Mouse (Mus musculus): Measurements from ENCODE around the gene Hivep2.

Hivep2 gene

DNA sequence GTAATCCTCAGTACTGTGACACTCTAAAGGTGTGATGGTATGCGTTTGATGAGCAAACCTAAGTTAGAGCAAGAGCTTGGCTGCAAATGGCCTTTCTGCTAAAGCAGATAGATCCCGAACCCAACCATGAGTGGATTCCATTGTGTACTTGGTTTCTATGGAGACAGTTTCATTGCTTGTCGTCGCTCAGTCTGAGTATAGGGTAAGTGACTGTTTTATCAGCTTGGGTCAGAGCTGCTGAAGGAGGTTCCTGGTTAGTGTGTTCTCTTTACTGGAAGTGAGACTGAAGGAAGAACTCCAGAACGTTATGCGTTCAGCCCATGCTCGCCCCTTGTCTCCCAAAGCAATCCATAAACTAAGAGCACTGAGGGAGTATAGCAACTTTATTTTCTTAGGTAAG, 54.4 kb downstream of the Hivep2 start:
- no peak for DNase-seq (ENCODE audit: low spot score)

DNA sequence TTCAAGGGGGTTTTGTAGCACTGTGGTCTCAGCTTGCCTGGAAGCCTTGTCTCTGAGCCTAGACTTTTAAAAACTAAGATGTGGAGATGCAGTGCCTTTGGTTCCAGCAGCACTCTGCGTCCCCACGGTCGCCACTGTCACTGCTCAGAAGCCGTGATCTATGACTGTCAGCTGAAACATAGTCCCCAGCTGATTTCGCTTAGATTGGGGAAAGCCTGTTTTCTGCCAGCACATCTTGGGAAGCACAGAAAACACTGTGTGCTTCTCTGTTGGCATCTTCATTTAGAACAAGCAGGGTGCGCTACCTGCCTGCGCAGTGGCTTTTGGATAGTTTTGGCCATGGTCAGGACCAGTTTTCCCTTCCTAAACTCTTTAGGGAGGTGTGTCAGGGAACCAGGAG, 59.1 kb downstream of the Hivep2 start:
- DNase-seq (ENCODE audit: low spot score), result no peak

DNA sequence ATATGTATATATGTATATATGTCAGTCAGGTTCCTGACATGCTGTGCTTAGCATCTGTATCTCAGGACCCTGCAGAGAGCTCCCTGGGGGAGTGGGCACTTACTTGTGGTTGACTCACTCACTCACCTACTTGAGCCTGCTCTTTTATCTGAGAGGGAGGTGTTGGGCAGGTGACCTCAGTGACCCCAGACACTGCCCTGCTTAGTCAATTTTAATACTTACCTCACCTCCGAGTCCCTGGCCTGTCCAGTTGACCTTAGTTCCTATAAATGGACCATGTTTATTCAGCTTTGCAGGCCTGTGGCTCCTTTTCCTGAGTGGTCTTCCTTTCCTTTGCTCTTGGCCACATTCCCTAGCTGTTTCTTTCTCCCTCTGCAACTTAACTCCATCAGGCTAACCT, 61.9 kb downstream of the Hivep2 start:
- DNase-seq (ENCODE audit: low spot score), result no peak

DNA sequence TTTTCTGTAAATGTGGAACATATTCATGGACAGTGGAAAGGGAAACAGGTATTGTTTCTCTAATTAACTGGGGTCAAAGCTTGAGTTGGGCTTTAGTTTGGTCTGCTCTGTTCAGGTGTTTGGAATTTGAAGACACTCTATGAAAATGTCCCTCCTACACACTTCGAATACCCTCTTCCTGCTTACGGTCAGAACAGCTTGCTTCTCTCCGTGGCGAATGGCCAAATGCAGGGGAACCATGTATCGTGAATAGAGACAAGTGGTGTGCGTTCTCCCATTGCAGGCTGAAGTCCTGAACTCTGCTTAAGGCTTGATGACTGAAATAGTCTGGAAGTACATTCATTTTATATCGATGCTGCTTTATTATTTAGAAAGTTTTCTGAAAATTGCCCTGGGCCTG, 63.1 kb downstream of the Hivep2 start:
- no peak for DNase-seq (ENCODE audit: low spot score)

DNA sequence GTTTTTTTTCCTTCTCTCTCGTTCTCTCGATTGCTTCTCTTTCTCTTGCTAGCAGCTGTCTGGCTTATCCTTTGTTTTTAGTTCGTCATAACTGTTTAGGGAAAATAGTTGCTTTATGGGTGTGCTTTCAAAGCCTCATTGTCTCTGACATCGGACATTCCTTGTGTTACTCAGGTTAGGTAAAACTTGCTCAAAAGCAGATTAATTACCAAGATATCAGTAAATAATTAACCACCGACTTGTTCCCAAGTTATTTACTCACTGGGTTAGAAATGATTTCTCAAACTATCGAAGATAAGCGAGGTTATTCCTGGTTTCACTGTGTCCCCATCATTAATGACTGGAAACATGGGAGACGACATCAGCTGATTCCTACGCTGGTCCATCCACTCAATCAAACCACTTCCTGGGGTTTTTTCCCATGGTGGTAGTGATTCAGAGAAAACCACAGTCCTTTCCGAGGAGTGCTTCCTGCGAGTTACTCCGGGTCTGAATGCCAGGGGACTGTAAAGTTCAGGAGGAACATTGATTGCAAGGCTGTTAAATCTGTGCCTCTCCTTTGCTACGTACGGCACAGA, 64.7 kb downstream of the Hivep2 start:
- DNase-seq (ENCODE audit: low spot score), result no peak

DNA sequence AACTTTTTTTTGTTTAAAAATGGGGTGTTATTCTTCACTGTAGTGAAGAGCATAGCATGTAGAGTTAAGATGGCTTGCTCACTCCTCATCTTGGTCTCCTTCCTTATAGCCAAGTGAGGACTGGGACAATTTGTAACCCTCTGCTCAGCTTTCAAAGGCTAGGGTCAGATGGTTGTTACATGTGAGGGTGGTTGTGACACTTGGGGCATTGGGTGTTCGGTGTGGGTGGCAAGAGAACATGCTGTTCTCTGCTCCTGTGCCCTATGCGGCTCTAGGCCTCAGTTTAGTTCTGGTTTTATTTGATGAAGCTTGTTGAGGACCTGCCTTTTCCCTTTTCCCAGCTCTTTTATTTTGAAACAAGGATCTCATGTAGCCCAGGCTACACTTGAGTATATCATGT, 66.7 kb downstream of the Hivep2 start:
- DNase-seq (ENCODE audit: low spot score), result no peak

DNA sequence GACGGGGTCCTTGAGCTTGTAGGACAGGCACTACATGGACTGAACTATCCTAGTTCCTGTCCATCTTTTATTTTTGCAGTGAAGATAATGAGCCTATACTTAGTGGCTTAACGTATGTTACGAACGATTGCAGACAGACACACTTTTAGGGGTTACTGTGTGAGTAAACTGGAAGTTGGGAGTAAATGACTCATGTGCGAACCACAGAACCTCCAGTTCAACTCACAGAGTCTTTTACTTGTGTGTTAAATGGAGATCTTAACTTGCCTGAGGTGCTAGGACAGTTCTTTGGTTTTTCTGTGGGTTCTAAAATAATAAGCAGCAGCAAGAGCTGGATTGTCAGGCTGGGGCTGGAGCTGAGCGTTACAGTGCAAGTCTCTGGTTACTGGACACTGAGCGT, 68.2 kb downstream of the Hivep2 start:
- DNase-seq (ENCODE audit: low spot score), result no peak

DNA sequence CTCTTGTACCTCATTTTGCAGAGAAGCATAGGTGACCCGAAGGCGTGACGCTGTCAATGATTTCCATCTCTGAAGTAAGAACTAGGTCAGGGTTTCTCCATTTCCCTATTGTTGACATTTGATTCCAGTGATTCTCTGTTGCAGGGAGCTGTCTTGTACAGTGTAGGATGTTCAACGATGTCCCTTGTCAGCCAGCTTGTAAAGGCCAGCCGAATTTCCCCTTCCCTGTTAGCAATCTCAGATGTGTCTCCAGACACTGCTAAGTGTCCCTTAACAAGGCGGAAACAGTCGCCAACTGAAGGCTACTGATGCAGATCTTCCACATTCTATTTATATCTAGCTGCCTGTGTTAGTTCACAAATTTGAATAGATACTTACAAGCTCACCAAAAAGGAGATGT, 68.9 kb downstream of the Hivep2 start:
- DNase-seq (ENCODE audit: low spot score), result no peak

DNA sequence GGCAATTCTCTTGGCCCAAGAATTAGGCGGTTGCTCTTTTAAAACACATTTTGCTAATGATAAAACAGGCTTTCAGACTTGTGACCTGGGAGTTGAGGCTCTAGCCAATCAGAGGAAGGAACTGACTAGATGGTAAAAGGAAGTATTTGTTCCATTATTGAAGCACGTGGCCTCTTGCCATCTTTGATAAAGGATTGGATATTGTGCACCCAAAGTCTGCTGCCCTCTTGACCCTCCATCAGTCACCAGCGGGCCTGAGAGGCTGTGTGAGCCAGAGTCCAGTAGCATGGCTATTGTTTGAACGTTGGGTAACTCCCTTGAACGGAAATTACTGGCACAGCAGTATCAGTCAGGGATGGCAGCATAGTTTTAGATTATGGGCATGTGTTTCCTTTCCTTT, 69.7 kb downstream of the Hivep2 start:
- DNase-seq (ENCODE audit: low spot score), result no peak

DNA sequence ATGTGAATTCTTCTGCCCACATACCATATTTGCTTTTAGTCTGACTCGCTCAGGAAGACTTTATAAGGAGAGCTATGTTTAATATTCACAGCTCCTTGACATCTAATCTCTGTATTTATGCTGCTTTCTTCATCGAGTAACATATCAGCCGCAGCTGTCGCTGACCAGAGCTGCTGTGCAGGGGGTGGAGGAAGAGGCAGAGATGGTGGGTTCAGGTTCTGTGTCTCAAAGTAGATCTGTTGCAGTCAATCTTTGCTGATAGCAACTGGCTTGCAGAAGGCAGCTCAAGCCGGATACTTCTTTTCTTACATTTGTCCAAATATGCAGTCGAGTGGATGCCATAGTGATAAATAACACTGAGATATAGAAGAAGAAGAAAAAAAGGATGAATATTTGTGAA, 70.6 kb downstream of the Hivep2 start:
- no peak for DNase-seq (ENCODE audit: low spot score)

DNA sequence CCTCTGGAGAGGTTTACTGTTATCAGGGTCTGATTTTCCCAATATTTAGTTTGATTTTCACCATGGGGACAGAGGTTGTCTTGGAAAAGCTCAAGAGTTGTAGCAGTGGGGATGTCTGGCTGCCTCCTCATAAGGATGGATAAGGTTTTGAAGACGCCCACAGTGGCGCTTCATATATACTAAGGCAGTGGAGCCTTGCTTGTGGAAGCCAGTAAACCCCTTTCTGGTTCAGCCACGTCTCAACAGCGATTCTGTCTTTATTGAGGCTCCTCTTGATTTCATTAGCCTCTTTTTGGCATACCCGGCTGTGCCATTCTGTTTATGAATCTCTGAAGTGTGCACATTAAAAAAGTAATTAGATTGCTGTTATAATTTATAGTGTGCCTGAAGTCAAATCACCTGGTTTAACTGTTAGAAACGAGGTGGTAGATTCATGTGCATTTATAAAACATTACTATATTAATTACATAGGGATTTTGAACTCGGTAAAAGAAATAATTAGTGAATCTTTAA, 72.2 kb downstream of the Hivep2 start:
- DNase-seq (ENCODE audit: low spot score), result no peak

DNA sequence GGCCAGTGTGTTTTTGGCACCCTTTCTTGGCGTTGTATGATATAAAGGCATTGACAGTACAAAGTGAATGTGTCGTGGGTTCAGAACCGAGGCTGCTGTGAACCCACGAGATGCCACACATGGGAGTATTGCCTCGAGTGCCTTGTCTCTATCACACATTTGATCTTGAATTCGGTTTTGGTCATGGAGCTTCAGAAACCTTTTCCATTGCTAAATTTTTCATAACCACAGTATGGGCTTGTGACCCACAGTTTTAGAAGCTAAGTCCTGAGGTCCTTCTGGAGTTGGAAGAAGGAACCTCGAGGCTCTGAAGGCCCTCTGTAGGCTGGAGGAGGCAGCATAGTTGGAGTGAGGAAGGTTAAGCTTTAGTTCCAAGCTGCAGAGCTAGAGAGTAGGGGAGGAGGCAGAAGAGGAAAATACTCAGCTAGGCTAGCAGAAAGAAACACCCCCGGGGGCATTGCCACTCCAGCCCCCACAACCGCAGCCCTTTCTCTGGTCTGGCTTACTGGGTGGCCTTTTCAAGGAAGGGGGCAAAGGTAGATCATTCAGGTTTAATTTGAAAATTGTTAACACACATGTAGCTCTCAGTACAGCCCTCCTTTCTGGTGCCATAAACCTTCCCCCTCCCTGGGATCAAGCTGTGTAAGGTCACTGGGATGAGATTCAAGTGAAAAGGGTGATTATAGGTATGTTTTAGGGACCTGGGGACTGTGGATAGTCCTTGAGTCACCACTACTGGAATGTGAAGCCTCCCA, 75.0 kb downstream of the Hivep2 start:
- DNase-seq (ENCODE audit: low spot score), result no peak

DNA sequence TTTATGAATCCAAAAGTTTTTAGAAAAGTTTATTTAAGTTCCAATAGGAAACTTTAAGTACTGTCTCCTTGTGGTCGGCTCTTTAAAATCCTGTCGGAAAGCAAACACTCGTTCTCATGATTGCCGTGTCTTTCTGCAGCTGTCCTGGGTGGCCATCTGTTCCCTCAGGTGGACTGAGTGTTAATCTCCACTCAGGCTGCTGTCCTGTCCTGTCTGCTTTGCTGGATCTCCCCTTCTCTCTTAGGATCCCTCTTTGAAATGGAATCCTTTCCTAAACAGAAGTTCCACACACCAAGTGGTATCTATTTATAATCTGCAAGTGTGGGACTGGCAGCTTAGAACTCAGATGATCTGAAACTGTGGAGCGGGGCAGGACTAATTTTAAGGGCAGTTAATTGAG, 75.7 kb downstream of the Hivep2 start:
- no peak for DNase-seq (ENCODE audit: low spot score)

DNA sequence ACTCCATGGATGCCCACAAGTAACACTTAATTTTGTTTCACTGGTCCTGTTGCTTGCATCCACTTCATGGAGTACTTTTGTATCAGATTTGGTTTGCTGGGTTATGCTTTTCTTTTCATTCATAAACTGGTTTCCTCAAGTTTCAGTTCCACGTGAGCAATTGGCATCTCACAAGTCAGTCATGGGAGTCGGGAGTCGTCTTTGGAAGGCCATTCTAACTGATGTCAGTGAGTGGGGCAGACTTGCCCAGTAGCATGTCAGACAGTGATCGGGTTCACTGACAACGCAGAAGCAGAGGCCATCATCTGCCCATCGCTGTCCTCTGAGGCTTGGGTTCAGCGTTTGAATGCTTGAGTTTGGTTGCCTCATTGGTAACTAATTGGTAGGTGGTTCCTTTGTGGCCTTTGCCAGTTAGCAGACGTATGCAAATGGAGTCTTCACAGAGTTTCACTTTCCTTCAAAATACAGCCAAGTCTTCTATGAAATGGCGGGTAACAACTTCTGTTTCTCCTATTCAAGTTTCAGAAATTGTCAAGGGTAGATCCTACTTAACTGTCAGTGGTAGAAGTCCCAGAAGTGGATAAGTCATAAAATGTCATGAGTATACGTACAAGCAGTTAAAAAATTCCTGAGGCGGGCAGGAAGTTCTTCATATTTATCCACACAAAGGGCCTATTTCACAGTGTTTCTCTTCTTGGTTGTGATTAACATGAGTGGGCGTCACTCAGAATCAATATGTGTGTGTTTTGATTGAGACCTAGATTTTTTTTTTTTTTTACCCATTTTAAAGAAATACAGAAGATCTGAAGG, 76.9 kb downstream of the Hivep2 start:
- DNase-seq (ENCODE audit: low spot score), result peak; percentile 18

DNA sequence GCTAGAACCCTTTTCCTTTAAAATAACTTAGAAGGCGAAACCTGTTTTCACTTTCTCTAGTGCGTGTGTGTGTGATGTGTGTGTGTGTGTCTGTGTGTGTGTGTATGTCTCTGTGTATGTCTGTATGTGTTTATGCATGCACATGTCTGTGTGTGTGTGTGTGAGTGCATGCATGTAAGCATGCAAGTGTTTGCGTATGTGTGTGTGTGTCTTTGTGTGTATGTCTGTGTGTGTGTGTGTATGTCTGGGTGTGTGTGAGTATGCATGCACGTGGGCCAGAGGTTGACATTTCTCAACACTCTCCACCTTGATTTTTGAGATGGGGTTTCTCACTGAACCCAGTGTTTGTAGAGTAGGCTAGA, 77.5 kb downstream of the Hivep2 start:
- DNase-seq (ENCODE audit: low spot score), result no peak

DNA sequence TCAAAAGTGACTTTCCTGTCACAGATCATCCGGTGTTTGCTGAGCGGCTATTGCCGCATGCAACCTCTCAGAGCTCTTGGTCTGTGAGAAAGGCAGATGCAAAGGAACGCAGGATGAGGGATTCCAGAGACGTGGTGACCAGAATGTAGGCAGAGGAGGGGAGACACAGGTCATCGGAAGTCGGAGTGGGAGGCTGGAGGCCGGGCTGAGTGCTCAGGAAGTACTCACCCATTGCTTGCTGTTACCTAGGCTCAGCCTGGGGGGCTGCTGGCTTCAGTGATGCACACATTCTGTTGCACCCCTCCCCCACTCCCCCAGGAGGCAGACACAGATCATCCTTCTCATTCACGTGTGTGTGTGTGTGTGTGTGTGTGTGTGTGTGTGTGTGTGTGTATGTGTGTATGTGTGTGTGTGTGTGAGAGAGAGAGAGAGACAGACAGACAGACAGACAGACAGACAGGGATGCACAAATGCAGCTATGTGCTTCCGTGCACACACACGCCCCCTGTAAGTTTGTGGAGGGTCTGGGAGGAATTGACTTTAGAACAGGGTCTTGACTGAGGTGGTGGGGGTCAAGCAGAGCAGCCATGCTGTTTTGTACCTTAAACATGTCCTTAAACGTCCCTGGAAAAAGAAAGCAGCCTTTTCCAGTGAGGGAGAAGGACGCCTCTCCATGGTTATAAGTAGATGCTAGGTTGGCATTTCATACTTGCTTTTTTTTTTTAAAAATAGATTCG, 78.3 kb downstream of the Hivep2 start:
- DNase-seq (ENCODE audit: low spot score), result no peak

DNA sequence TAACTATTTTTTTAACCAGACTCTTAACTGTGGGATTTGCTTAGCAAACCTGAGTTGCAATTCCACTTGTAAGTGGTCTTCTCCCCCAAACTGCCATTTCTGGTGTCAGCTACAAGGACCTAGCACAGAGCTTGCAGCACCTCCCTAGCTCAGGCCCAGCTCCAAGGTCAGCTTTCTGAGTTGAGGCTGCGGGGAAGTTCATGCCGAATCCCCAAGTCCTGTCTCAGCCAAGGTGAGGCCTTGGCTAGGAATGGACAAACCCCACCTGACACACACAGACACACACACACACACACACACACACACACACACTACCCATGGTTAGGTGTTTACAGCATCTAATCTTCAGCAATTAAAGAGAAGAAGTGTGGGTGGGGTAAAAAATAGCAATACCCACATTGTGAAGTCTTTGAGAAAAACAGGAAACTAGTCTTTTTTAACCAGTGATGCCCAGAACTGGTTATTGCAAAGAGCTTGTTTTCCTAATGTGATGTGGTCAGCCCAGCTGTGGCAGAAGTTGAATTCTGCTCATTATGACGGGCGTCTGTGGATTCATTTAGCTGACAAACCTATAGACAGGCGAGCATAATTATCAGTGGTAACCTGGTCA, 79.0 kb downstream of the Hivep2 start:
- no peak for DNase-seq (ENCODE audit: low spot score)

DNA sequence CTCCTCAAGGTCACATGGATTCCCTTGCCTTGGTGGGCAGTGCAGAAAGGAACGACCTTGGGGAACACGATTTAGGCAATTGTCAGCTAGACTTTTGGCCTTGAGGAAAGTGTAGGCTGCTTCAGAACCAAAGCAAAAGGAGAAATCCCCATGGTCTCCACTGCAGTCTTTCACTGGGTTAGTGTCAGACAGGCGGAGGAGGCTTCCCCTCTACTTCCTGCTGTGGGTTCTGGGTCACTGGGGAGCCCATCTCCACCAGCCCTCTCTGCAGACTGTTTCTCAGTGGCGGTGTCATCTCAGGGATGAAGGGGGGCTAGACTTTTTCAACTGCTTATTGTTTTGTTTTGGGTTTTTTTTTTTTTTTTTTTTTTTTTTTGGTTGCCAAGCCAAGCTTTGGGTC, 79.9 kb downstream of the Hivep2 start:
- peak; percentile 35 for DNase-seq (ENCODE audit: low spot score)

DNA sequence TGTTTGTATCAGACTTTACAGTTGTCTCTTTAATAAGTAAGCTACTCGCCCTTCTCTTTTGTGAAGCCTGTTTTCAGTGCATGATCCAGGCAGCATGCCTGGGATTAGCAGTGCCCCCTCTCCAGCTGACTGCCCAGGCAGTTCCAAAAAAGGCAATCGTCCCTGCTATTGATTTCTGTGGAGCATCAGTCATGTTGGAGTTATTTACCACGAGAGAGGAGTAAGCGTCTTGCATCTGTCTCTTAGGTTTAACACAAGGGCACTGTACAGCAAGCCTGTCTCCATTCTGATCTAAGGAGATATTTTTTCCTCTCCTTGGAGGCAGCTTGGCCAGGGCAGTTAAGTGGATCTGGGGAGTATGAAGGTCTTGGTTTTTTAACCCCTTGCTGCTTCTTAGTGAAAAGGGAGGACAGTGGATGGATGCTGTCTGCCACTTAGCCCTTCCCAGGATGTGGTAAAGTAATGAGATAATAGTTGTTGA, 80.3 kb downstream of the Hivep2 start:
- DNase-seq (ENCODE audit: low spot score), result no peak

DNA sequence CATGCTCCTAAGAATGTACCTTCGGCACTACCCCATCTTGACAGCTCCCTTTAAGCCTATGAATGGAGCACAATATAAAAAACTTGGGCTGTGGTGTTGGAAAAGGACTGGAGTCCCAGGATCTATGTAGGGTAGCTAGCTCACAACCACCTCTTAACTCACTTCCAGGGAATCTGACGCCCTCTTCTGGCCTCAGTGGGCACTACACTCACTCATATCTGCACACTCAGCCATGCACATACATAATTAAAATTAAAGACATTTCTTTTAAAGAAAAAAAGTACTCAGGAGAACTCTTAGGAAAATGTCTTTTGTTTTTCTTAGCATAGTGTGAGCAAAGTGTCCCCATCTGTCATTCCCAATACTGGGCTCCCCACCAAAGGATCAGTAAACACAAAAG, 81.1 kb downstream of the Hivep2 start:
- no peak for DNase-seq (ENCODE audit: low spot score)

DNA sequence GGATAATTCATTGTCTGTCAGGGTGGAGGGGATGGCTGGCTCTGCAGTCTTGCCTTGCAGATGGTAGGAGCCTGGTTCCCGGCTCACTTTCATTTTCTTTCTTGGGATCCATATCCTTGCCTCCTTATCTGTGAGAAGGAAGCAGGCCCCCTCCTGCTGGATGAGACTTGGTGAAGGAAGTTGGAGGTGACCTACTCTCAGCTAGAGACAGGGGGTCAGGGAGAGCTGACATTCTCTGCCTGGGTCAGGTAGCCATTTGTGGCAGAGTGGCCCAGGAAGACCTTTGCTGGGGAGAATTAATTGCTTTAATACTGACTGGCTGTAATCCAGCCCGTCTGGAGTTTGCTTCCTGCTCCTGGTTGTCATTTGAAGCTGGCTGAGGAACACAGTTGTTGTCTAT, 81.8 kb downstream of the Hivep2 start:
- DNase-seq (ENCODE audit: low spot score), result no peak

DNA sequence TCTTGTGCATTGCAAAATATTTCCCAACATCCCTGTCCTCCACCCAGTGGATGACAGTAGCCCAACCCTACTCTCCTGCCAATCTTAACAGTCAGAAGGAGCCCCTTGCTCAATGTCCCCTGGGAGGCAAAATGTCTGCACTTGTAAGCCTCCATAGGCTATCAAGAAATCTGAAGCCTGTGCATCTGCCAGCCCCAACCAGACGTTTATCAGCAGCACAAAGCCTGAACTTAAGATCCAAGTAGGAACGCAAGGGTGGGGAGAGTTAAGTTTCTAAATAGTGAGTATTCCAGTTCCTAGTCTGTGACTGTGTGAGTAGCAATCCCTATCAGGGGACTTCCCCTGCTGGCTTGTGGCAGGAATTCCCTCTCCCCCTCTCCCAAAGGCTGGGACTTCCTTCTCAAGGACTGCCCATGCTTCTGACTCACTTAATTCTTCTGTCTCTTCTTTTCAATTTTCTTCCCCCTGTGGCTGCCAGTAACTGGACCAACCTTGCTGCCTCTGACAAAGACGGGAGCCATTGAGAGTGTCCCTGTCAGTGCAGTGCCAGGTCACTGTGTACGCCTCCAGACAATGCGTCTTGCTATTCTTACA, 82.5 kb downstream of the Hivep2 start:
- no peak for DNase-seq (ENCODE audit: low spot score)

Data from spleen, adult 12 weeks (tissue).